Mouse (Mus musculus): ENCODE data around the gene Oard1.

Oard1 gene

GRCm38 (mm10) chr17:48433689-48434330 lies 24.0 kb downstream of the Oard1 start:
- in situ Hi-C loops (cut with MseI, MboI), result no loop called here

- in situ Hi-C loops (cut with MseI, MboI), result no loop called here
These were observed 24.7 kb downstream of the Oard1 start for GRCm38 (mm10) chr17:48434479-48434878.

- in situ Hi-C loops (cut with MseI, MboI), result no loop called here
These were observed 26.7 kb downstream of the Oard1 start for GRCm38 (mm10) chr17:48436487-48436886.

- in situ Hi-C loops (cut with MseI, MboI), result no loop called here
These were observed 27.7 kb downstream of the Oard1 start for GRCm38 (mm10) chr17:48437421-48437911.

GRCm38 (mm10) chr17:48442745-48443457 lies 33.1 kb downstream of the Oard1 start:
- in situ Hi-C loops (cut with MseI, MboI), result no loop called here

- in situ Hi-C loops (cut with MseI, MboI), result no loop called here
These were observed 33.8 kb downstream of the Oard1 start for GRCm38 (mm10) chr17:48443542-48444145.

- in situ Hi-C loops (cut with MseI, MboI), result no loop called here
These were observed 37.9 kb downstream of the Oard1 start for GRCm38 (mm10) chr17:48447675-48448074.

GRCm38 (mm10) chr17:48450666-48451352 lies 41.0 kb downstream of the Oard1 start:
- in situ Hi-C loops (cut with MseI, MboI), result no loop called here

- in situ Hi-C loops (cut with MseI, MboI), result no loop called here
These were observed 41.5 kb downstream of the Oard1 start, which contains the start of gene Tspo2 for GRCm38 (mm10) chr17:48451353-48451675. Tspo2 (minus strand) TSS chr17:48451522.

GRCm38 (mm10) chr17:48451753-48452444 lies 42.1 kb downstream of the Oard1 start:
- in situ Hi-C loops (cut with MseI, MboI), result no loop called here

GRCm38 (mm10) chr17:48453489-48453888 lies 43.7 kb downstream of the Oard1 start:
- in situ Hi-C loops (cut with MseI, MboI), result no loop called here

- in situ Hi-C loops (cut with MseI, MboI), result no loop called here
These were observed 44.4 kb downstream of the Oard1 start for GRCm38 (mm10) chr17:48454190-48454589.

- in situ Hi-C loops (cut with MseI, MboI), result no loop called here
These were observed 44.9 kb downstream of the Oard1 start, which contains the start of gene Unc5cl for GRCm38 (mm10) chr17:48454688-48455087. Unc5cl (plus strand) TSS chr17:48454901.

- in situ Hi-C loops (cut with MseI, MboI), result no loop called here
These were observed 46.1 kb downstream of the Oard1 start for GRCm38 (mm10) chr17:48455955-48456354.

- in situ Hi-C loops (cut with MseI, MboI), result no loop called here
These were observed 48.3 kb downstream of the Oard1 start for GRCm38 (mm10) chr17:48457971-48458653.

GRCm38 (mm10) chr17:48462096-48462495 lies 52.3 kb downstream of the Oard1 start:
- in situ Hi-C loops (cut with MseI, MboI), result no loop called here

GRCm38 (mm10) chr17:48463391-48463790 lies 53.6 kb downstream of the Oard1 start:
- in situ Hi-C loops (cut with MseI, MboI), result no loop called here
